Mouse (Mus musculus) myocyte (in vitro differentiated cells): ENCODE measurements around the gene Wnt4. TPM values are rescaled to one million over a fixed set of nuclear protein-coding genes. Genes with fewer than 3 reads are reported as not detected.
A peak's percentile ranks its signal among the peaks of the same experiment; 100 is the strongest.

ENCODE experiments used
- H3K27me3 ChIP-seq: one replicate; pipeline ENCODE4 v1.6.1; 2011; ENCODE audit not compliant: control insufficient read depth, insufficient read depth, insufficient read length
- H3K36me3 ChIP-seq: one replicate; pipeline ENCODE4 v1.6.1; 2011; ENCODE audit not compliant: control insufficient read depth, insufficient read depth
- H3K4me2 ChIP-seq: one replicate; pipeline ENCODE4 v1.6.1; 2011; ENCODE audit warnings: low read depth, control low read depth
- H3K4me3 ChIP-seq: one replicate; pipeline ENCODE4 v1.5.1; 2011; ENCODE audit warnings: mild to moderate bottlenecking, control low read depth, moderate library complexity
- H3K79me2 ChIP-seq: one replicate; pipeline ENCODE4 v1.6.1; 2011; ENCODE audit not compliant: control insufficient read depth, insufficient read depth
- H3ac ChIP-seq: one replicate; pipeline ENCODE4 v1.6.1; 2011; ENCODE audit not compliant: control insufficient read depth, insufficient read length
- CEBPB ChIP-seq: IDR thresholded peaks from 2 replicates; pipeline ENCODE4 v1.6.1; 2011; ENCODE audit warnings: mild to moderate bottlenecking, moderate library complexity; ENCODE audit not compliant: poor library complexity, insufficient read depth, severe bottlenecking
- E2F4 ChIP-seq: IDR thresholded peaks from one replicate; pipeline ENCODE4 v1.6.1; 2011; ENCODE audit warnings: mild to moderate bottlenecking, control low read depth, moderate library complexity; ENCODE audit not compliant: insufficient read depth
- MAX ChIP-seq: IDR thresholded peaks from one replicate; pipeline ENCODE4 v1.6.1; 2011; ENCODE audit warnings: low read depth, mild to moderate bottlenecking, control low read depth
- MYOD1 ChIP-seq, 3 experiments: IDR thresholded peaks; one replicate each; pipeline ENCODE4 v1.6.1; 2011; ENCODE audit warnings: control low read depth in 2 of 3, low read depth in 2 of 3, mild to moderate bottlenecking in 2 of 3, moderate library complexity in 1 of 3; ENCODE audit not compliant: insufficient read length in 2 of 3, control insufficient read depth in 1 of 3
- MYOG ChIP-seq, 3 experiments: IDR thresholded peaks; one replicate each; pipeline ENCODE4 v1.6.1; 2011; ENCODE audit warnings: control low read depth in 2 of 3, low read depth in 2 of 3, mild to moderate bottlenecking in 2 of 3; ENCODE audit not compliant: insufficient read length in 2 of 3, control insufficient read depth in 1 of 3, insufficient read depth in 1 of 3
- POLR2A ChIP-seq: IDR thresholded peaks from one replicate; pipeline ENCODE4 v1.6.1; 2011; ENCODE audit warnings: low read depth, mild to moderate bottlenecking, control low read depth, moderate library complexity; ENCODE audit not compliant: insufficient read length
- POLR2AphosphoS2 ChIP-seq: IDR thresholded peaks from one replicate; pipeline ENCODE4 v1.6.1; 2011; ENCODE audit warnings: low read depth, control low read depth; ENCODE audit not compliant: insufficient read length
- REST ChIP-seq: IDR thresholded peaks from one replicate; pipeline ENCODE4 v1.6.1; 2011; ENCODE audit warnings: mild to moderate bottlenecking, control low read depth, moderate library complexity; ENCODE audit not compliant: insufficient read depth, insufficient read length
- SRF ChIP-seq: IDR thresholded peaks from one replicate; pipeline ENCODE4 v1.6.1; 2011; ENCODE audit warnings: low read depth; ENCODE audit not compliant: control insufficient read depth, insufficient read length
- TCF12 ChIP-seq: IDR thresholded peaks from one replicate; pipeline ENCODE4 v1.6.1; 2011; ENCODE audit warnings: mild to moderate bottlenecking, control low read depth; ENCODE audit not compliant: poor library complexity, insufficient read depth, severe bottlenecking
- TCF3 ChIP-seq: IDR thresholded peaks from one replicate; pipeline ENCODE4 v1.6.1; 2011; ENCODE audit warnings: low read depth, control low read depth; ENCODE audit not compliant: insufficient read length
- USF1 ChIP-seq: IDR thresholded peaks from one replicate; pipeline ENCODE4 v1.6.1; 2011; ENCODE audit warnings: low read depth, mild to moderate bottlenecking, control low read depth, moderate library complexity
- polyA plus RNA-seq: library from polyadenylated mRNA; unstranded; fragments of >200 nt; fragmentation: generic; extraction: Trizol; gene quantifications from one replicate; pipeline ENCODE4 v1.2.1, GENCODE M21; 2012; ENCODE audit warnings: missing spikeins

The Wnt4 gene
- polyA plus RNA-seq, 1 experiment = 5.2 TPM

DNA sequence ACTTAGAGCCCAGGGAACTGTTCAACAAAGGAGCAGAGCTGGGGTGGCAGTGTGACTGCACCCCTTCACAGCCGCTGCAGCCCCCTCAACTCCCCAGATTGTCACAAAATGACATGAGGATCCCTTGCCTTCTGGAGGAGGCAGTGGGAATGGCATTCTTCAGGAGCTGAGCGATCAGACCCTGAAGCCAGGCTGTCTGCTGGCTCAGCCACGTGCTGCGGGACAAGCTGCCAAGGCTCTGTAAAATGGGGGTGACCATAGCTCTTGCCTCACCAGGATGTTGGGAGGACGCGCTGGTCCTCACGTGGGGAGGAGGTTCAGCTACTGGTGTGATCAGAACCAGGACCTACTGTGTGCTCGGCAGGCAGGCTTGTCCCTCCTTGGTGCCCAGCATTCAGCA is 17.7 kb downstream of the Wnt4 start:
- no peak for TF ChIP-seq POLR2A
- TF ChIP-seq REST = no peak
- TF ChIP-seq POLR2AphosphoS2 = peak; percentile 50
- H3K79me2 ChIP-seq = no peaks in the 10 kb centered on the region
- no peak overlapping the region for H3K4me2 ChIP-seq
- no peaks in the 10 kb centered on the region for H3K27me3 ChIP-seq
- no peak overlapping the region for H3ac ChIP-seq
- no peak overlapping the region for H3K4me3 ChIP-seq
- no peaks in the 10 kb centered on the region for H3K36me3 ChIP-seq

DNA sequence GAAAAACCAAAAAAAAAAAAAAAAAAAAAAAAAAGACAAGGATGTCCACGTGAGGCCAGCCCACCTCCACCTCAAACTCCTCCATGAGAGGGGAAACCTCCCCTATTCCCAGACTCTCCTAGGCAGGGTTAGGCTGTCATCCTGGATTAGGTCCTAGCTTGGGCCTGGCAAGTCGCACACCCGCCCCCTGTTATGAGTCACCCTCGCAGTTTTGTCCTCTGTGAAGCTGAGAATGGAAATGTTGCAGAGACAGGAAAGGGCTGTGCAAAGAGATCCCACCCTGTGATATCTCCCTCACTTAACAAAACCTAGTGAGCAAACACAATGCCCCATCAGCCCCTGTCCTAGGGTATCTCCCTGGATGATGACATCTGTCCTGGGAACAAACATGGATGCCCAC is 20.3 kb downstream of the Wnt4 start:
- no peaks in the 10 kb centered on the region for H3K36me3 ChIP-seq
- H3ac ChIP-seq = no peak overlapping the region
- no peaks in the 10 kb centered on the region for H3K27me3 ChIP-seq
- H3K79me2 ChIP-seq = no peaks in the 10 kb centered on the region
- H3K4me3 ChIP-seq = no peak overlapping the region
- no peak overlapping the region for H3K4me2 ChIP-seq
- TF ChIP-seq SRF (no peak), E2F4 (no peak), MAX (no peak), TCF3 (no peak), REST (no peak), POLR2AphosphoS2 (no peak), USF1 (no peak), POLR2A (no peak), MYOG (IDR thresholded peaks at IDR 0.05; ENCODE audit: control insufficient read depth in 1 of 3, insufficient read depth in 1 of 3, insufficient read length in 2 of 3, low read depth in 2 of 3) (no peak), CEBPB (no peak), MYOD1 (IDR thresholded peaks at IDR 0.05; ENCODE audit: control insufficient read depth in 1 of 3, insufficient read length in 2 of 3, low read depth in 2 of 3) (no peak)

DNA sequence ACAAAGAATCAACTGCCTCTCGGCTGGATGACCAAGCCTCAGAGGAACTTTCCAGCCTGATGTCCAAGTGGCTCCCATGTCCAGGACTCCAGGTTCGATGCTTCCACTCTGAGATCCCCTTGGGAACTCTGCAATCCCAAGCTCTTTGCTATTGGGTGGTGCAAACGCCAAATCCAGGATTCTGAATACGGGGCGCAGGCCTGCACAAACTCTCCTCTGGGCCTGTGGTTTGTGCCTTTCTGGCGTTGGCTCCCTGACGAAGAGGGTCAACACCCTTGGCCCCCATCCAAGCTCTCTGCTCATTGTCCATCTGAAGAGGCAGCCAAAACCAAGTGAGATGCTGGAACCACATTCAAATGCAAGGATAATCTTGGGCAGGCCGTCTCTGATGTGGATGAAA is 21.1 kb downstream of the Wnt4 start:
- TF ChIP-seq MAX = no peak
- peak; percentile 45 for TF ChIP-seq POLR2AphosphoS2
- TF ChIP-seq CEBPB = no peak
- Histone ChIP-seq H3K4me2 (no peak overlapping the region), H3K36me3 (no peaks in the 10 kb centered on the region), H3K79me2 (no peaks in the 10 kb centered on the region), H3K4me3 (no peak overlapping the region), H3K27me3 (no peaks in the 10 kb centered on the region), H3ac (no peak overlapping the region)

DNA sequence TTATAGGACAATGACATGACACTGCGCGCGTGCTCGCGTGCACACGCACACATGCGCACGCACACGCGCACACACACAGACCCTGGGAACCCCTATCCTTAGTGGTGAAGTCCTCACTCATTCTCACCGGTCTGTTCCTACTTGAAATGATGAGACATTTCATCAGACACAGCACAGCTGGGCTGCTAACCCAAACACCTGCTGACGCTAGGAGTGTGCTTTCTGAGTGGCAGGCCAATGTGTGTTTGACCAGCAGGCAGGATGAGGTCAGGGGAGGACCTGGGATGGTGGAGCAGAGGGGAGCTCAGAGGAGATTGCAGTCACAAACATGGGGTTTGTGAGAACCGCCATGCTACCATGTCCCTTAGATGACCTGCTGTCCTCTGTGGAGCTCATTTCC is 22.9 kb downstream of the Wnt4 start:
- H3ac ChIP-seq = no peak overlapping the region
- H3K4me3 ChIP-seq = no peak overlapping the region
- TF ChIP-seq REST (no peak), USF1 (no peak), TCF12 (peak; percentile 64), POLR2A (no peak), MAX (no peak), MYOG (IDR thresholded peaks at IDR 0.05; ENCODE audit: control insufficient read depth in 1 of 3, insufficient read depth in 1 of 3, insufficient read length in 2 of 3, low read depth in 2 of 3) (peak; percentile 68 to 93 (median 77)), E2F4 (no peak), CEBPB (no peak), POLR2AphosphoS2 (peak; percentile 38), SRF (no peak), MYOD1 (IDR thresholded peaks at IDR 0.05; ENCODE audit: control insufficient read depth in 1 of 3, insufficient read length in 2 of 3, low read depth in 2 of 3) (peak; percentile 48 to 94 (median 86)), TCF3 (peak; percentile 69)
- H3K4me2 ChIP-seq = no peak overlapping the region
- H3K27me3 ChIP-seq = no peaks in the 10 kb centered on the region
- no peaks in the 10 kb centered on the region for H3K36me3 ChIP-seq
- no peaks in the 10 kb centered on the region for H3K79me2 ChIP-seq

DNA sequence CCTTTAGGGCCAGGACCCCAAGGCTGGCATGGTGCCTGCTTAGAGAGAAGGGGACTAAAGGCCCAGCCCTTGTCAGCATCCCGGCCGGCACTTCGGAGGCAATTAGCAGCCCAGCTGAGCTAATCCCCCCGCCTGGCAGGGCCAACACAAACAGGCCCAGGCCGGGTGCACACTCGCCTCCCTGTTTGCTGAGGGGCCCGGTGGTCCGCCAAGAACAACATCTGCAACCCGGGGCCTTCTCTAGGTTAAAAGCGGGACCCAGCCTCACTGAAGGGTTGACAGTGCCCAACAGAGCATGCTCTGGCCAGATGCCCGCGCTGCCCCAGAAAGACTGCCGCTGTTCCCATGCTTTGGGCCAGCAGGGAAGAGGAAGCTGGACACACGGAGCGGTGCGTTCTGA is 24.3 kb downstream of the Wnt4 start:
- Histone ChIP-seq H3K36me3 (no peaks in the 10 kb centered on the region), H3K27me3 (no peaks in the 10 kb centered on the region), H3ac (no peak overlapping the region), H3K4me3 (no peak overlapping the region), H3K4me2 (no peak overlapping the region), H3K79me2 (no peaks in the 10 kb centered on the region)
- no peak for TF ChIP-seq MYOG (IDR thresholded peaks at IDR 0.05; ENCODE audit: control insufficient read depth in 1 of 3, insufficient read depth in 1 of 3, insufficient read length in 2 of 3, low read depth in 2 of 3)
- peak; percentile 41 for TF ChIP-seq POLR2AphosphoS2
- no peak for TF ChIP-seq CEBPB
- TF ChIP-seq REST = no peak
- no peak for TF ChIP-seq POLR2A
